Mouse (Mus musculus) heart, embryonic 13.5 days (tissue): Measurements from ENCODE around the gene Adora2a. TPM values are rescaled to one million over a fixed set of nuclear protein-coding genes. Genes with fewer than 3 reads are reported as not detected.
"Not testable (repeated sequence)": the region's sequence is repeated elsewhere in the genome, so short reads cannot be mapped to it uniquely, and the experiment has no call there.

Source experiments
- ATAC-seq: fragments of 200-750 bp; cut with Nextera tagmentation; 2 replicates; pipeline ENCODE4 v1.8.0; 2017; ENCODE audit warnings: moderate TSS enrichment; ENCODE audit not compliant: insufficient number of reproducible peaks, low FRiP score, low TSS enrichment; ENCODE audit errors: extremely low read depth
- H3K27ac ChIP-seq: fragments of 300-500 bp; sonication (generic); replicated peaks from 2 replicates; pipeline ENCODE4 v1.5.1; 2015; ENCODE audit warnings: moderate library complexity, mild to moderate bottlenecking, inconsistent platforms
- H3K27me3 ChIP-seq: fragments of 300-500 bp; sonication (generic); replicated peaks from 2 replicates; pipeline ENCODE4 v1.6.1; 2015; ENCODE audit warnings: mild to moderate bottlenecking, inconsistent platforms
- H3K36me3 ChIP-seq: fragments of 300-500 bp; sonication (generic); 2 replicates; pipeline ENCODE4 v1.6.1; 2015; ENCODE audit warnings: mild to moderate bottlenecking, inconsistent platforms
- H3K4me1 ChIP-seq: fragments of 300-500 bp; sonication (generic); 2 replicates; pipeline ENCODE4 v1.6.1; 2015; ENCODE audit warnings: inconsistent platforms
- H3K4me2 ChIP-seq: fragments of 300-500 bp; sonication (generic); 2 replicates; pipeline ENCODE4 v1.6.1; 2015; ENCODE audit warnings: inconsistent platforms, mild to moderate bottlenecking, moderate library complexity
- H3K4me3 ChIP-seq: fragments of 300-500 bp; sonication (generic); 2 replicates; pipeline ENCODE4 v1.5.1; 2015; ENCODE audit warnings: moderate library complexity, mild to moderate bottlenecking, inconsistent platforms
- H3K9ac ChIP-seq: fragments of 300-500 bp; sonication (generic); 2 replicates; pipeline ENCODE4 v1.6.1; 2015; ENCODE audit warnings: inconsistent platforms, mild to moderate bottlenecking, moderate library complexity
- H3K9me3 ChIP-seq: fragments of 300-500 bp; sonication (generic); 2 replicates; pipeline ENCODE4 v1.6.1; 2016; ENCODE audit warnings: inconsistent platforms
- WGBS: fragments of 180-500 bp; shearing (Covaris S2); methylation state at CpG from one replicate; pipeline ENCODE4 v1.1.7; 2015; ENCODE audit warnings: mixed read lengths; 5-methylcytosine and 5-hydroxymethylcytosine counted together
- polyA plus RNA-seq: library from polyadenylated mRNA; unstranded; fragments of >200 nt; fragmentation: Nextera tagmentation; extraction: Ambion mirVana; gene quantifications from 2 replicates; pipeline ENCODE4 v1.2.1, GENCODE M21; 2015

Adora2a gene
- polyA plus RNA-seq, 1 experiment from 2014 or later: 3.4 TPM

DNA sequence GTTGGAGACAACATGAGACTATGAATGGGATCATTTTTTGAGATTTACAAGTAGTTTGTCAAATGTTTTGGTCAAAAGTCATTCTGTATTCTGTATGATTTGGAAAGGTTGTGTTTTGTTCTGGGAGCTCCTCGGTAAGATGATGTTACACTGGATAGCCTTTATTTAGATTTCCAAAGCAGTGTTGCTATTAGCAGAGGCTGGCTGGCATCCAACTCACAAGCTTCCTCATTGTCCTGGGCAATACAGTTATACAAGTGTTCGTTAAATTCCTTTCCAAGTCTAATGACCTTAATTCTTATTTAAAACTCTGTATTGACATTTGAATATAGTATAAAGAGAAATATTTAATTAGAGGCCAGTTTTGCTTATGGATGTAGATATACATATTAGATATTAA is 28.6 kb downstream of the Adora2a start:
- Histone ChIP-seq H3K27ac (peak overlapping the region; percentile 56; the same call in 1 of the 2 replicates), H3K9ac (no peak overlapping the region), H3K4me1 (peaks cover 8% of the 10 kb centered on the region), H3K9me3 (peaks cover 8% of the 10 kb centered on the region; the same call in 1 of the 2 replicates), H3K4me2 (no peak overlapping the region), H3K4me3 (no peak overlapping the region), H3K36me3 (no peaks in the 10 kb centered on the region), H3K27me3 (no peaks in the 10 kb centered on the region; the same call in 1 of the 2 replicates)
- no peak for ATAC-seq
- 34% methylated on average over 2 of the region's 2 CpGs for WGBS

DNA sequence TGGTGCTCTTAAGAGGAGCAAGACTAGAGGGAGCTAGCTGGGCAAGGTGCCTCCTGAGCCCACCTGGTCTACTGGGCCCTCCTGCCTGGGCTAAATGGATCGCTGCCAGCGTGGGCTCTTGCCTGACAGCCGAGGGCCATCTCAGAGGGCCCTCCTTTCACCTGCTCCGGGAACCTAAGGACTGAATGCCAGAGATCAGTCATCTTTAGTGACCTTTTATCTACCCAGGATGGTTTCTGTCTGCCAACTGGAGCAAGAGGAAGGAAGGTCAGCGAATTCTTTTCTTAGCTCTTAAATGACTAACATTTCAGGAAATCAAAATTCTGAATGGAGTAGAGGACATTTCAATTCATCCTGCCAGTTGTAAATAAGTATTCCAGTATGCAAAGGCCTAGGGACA is 33.9 kb downstream of the Adora2a start:
- Histone ChIP-seq H3K4me1 (peaks cover 7% of the 10 kb centered on the region), H3K27me3 (no peaks in the 10 kb centered on the region), H3K4me3 (no peak overlapping the region), H3K9ac (no peak overlapping the region), H3K4me2 (no peak overlapping the region), H3K36me3 (no peaks in the 10 kb centered on the region), H3K27ac (no peak overlapping the region), H3K9me3 (peaks cover 8% of the 10 kb centered on the region; the same call in 1 of the 2 replicates)
- no peak for ATAC-seq
- 60% methylated on average over 5 of the region's 5 CpGs for WGBS

DNA sequence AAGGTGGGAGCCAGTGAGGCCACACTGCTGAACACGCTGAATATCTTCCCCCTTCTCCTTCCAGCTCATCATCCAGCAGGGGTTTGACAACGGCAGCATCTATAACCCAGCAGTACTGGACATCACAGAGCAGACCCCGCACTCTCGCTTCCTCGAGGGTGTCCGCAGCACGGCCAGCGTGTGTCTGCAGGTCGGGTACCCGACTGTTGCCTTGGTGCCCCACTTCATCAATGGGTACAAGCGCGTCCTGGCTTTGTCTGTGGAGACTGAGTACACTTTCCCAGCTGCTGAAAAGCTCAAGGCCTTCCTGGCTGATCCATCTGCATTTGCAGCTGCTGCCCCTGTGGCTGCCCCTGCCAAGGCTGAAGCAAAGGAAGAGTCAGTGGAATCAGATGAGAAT is 35.9 kb downstream of the Adora2a start:
- H3K9ac ChIP-seq: no peak overlapping the region
- H3K4me2 ChIP-seq: no peak overlapping the region
- H3K27me3 ChIP-seq: no peaks in the 10 kb centered on the region
- H3K36me3 ChIP-seq: no peaks in the 10 kb centered on the region
- H3K4me3 ChIP-seq: no peak overlapping the region
- no peak for ATAC-seq
- H3K9me3 ChIP-seq: no peaks in the 10 kb centered on the region
- no peak overlapping the region for H3K27ac ChIP-seq
- 93% methylated on average over 12 of the region's 12 CpGs for WGBS
- peaks cover 11% of the 10 kb centered on the region for H3K4me1 ChIP-seq

DNA sequence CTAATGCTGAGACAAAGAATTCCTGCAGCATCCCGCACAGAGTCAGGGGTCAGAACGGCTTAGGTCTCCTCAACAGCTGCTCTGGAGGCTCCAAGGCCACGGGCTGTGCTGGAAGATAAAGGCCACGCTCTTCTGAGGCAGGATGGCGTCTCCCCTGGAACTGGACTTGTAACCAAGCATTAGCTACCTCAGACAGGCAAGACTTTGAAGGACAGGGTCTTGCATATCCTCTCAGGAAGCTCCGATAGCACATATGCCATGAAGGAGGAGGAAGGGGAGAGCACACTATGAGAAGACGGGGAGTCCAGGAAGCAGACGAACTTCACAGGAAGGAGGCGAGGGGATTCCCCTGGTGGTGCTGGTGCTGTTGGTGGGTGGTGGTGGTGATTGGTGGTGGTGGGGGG is 37.2 kb downstream of the Adora2a start:
- peaks cover 11% of the 10 kb centered on the region for H3K4me1 ChIP-seq
- not testable (repeated sequence) for H3K27ac ChIP-seq, H3K4me2 ChIP-seq, H3K9me3 ChIP-seq, H3K27me3 ChIP-seq, H3K9ac ChIP-seq, H3K4me3 ChIP-seq, H3K36me3 ChIP-seq, ATAC-seq
- WGBS: 23% methylated on average over 8 of the region's 9 CpGs

DNA sequence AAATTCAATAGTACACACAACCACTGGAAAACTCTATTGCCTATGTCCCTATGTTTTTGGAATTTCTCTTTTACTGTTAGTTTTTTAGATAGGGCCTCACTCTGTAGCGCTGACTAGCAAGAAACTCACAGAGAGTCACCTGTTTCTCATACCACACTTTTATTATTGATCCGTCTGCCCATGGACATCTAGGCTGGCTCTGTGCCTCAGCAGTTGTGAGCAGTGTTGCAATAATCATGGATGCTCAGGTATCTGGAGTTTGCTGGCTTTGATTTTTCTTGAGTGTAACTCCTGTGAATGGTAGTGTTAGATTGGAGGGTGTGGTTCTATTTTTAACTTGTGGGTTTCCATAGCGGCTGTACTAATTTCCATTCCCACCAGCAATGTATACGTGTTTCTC is 38.7 kb downstream of the Adora2a start:
- Histone ChIP-seq H3K4me3 (no peak overlapping the region), H3K9me3 (no peaks in the 10 kb centered on the region), H3K27me3 (no peaks in the 10 kb centered on the region), H3K4me1 (peaks cover 11% of the 10 kb centered on the region), H3K9ac (no peak overlapping the region), H3K36me3 (no peaks in the 10 kb centered on the region), H3K4me2 (no peak overlapping the region), H3K27ac (peak overlapping the region; percentile 24; the same call in 1 of the 2 replicates)
- WGBS: 36% methylated on average over 4 of the region's 4 CpGs
- no peak for ATAC-seq

DNA sequence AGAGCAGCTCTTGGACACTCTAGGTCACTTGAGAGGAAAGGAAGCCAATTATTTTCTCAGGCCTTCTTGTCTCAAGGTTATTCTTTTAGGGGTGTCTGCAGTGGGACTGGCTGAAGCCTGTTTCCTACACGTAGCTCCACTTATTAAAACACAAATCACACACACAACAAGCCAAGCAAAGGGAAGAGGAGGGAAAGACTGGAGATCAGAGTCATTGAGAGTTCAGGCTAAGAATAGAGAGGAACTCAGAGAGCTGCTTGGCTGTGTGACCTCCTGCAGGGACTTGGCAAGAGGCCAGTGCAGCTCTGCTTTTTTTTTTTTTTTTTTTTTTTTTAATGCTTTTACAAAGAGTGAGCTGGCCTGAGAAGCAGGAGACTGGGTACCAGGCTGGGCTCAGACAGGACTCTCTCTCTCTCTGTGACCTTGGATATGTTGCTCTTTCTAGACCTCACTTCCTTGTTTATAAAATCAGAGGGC is 47.6 kb downstream of the Adora2a start:
- H3K27me3 ChIP-seq, H3K4me3 ChIP-seq, H3K9ac ChIP-seq, H3K36me3 ChIP-seq, H3K9me3 ChIP-seq: not testable (repeated sequence)
- peak; percentile 66 for ATAC-seq
- peaks cover 28% of the 10 kb centered on the region for H3K4me1 ChIP-seq
- H3K4me2 ChIP-seq: peak overlapping the region; percentile 57
- peak overlapping the region; percentile 91 for H3K27ac ChIP-seq
- WGBS: 0% methylated on average over 1 of the region's 1 CpGs

DNA sequence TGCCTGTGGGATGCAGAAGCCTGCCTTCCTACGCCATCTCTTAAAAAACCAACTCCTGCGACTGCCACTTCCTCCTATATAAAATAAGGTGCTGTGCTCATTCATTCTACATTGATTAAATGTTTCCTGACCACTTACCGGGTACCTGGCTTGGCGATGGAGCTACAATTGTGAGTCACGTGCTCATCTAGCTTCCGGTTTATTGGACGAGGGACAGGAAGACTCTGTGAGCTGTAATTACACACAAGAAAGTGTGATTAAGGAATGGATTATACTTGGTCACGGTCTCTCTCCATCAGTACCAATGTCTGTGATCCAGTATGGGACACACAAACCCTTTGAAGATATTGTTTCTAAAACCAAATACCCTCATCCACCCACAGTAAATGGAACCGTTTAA is 48.1 kb downstream of the Adora2a start:
- WGBS: 64% methylated on average over 9 of the region's 9 CpGs
- Histone ChIP-seq H3K4me2 (peak overlapping the region; percentile 57), H3K27ac (peak overlapping the region; percentile 91), H3K9me3 (no peaks in the 10 kb centered on the region), H3K9ac (no peak overlapping the region), H3K27me3 (no peaks in the 10 kb centered on the region), H3K4me1 (peaks cover 28% of the 10 kb centered on the region), H3K36me3 (no peaks in the 10 kb centered on the region), H3K4me3 (no peak overlapping the region)
- ATAC-seq: no peak

DNA sequence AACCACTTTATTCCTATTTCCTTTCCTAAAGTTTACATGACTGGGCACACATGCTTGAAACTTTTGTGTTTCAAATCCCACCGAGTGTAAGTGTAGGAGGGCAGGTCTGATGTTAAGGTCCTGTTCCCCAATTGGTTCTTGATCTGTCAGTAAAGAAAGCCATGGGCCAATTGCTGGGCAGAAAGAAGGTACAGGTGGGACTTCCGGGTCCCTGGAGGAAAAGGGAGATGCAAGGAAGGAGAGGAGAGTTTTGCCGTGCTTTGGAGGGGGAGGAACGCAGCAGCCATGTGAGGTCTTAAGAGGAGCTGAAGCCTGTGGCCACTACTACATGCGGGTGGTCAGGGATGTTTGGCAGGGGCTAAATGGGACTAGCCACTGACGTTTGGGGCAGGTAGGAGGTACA is 48.6 kb downstream of the Adora2a start:
- H3K36me3 ChIP-seq: no peaks in the 10 kb centered on the region
- ATAC-seq: no peak
- H3K9ac ChIP-seq: peak overlapping the region; percentile 53
- H3K27ac ChIP-seq: peak overlapping the region; percentile 91
- H3K27me3 ChIP-seq: no peaks in the 10 kb centered on the region
- 47% methylated on average over 6 of the region's 6 CpGs for WGBS
- H3K4me2 ChIP-seq: peak overlapping the region; percentile 57
- H3K4me1 ChIP-seq: peaks cover 28% of the 10 kb centered on the region
- H3K4me3 ChIP-seq: peak overlapping the region; percentile 39
- H3K9me3 ChIP-seq: no peaks in the 10 kb centered on the region

DNA sequence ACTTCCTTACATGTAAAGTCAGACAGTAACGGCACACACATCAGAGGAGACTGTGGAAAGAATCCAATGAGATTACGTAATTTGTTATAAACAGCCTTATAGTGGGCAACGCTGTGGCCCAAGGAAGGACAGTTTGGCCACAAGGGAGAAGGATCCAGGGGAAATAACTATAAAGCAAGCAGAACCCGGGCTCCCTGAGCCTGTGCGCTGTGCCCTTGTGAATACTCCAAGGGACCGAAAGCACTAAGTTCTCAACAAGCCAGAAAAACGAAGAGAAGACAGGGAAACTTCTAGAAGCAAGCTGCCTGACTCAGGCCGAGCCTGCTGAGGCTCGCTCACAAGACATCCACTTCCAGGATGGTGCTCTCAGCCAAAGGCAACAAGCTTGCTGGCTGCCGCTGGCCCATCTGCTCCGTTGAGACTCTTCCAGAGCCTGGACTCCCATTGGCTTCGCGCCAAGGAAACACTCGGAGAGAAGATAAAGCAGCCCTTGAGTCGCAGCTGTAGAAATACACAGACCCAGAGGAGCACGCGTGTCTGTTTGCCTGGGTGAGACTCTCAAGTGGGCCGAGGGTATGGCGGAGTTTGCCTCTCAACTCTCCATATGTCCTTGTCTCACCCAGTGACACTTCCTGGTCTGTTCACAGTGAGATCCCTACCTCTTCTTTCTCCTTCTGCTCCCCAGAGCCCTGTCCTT is 57.1 kb downstream of the Adora2a start:
- H3K36me3 ChIP-seq, H3K27me3 ChIP-seq, H3K9me3 ChIP-seq: not testable (repeated sequence)
- Histone ChIP-seq H3K4me3 (peak overlapping the region; percentile 14; the same call in 1 of the 2 replicates), H3K9ac (0 out of 2 replicates have a peak overlapping the region, but pooled peaks have one; percentile 40), H3K27ac (peak overlapping the region; percentile 71), H3K4me1 (peaks cover 22% of the 10 kb centered on the region), H3K4me2 (peak overlapping the region; percentile 47)
- ATAC-seq: peak; percentile 63
- WGBS: 31% methylated on average over 13 of the region's 19 CpGs

DNA sequence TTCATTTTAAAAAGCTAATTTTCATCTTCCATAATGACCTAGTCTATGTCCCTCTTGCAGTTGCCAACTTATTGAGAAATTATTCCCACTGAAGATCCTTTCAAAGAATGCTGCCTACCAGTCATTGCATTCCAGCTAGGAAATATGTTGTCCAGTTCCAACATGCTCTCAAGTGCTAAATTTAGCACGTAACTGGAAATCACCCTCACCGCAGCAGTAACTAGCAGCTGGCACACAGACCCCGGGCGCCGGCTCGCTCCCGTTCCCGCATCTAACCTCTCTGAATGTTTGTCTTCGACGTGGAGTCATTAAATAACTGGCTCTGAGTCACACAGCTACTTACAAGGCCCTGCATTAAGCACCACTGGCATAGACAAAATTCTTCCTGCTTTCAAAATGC is 62.0 kb downstream of the Adora2a start:
- no peaks in the 10 kb centered on the region for H3K36me3 ChIP-seq
- H3K9ac ChIP-seq: peak overlapping the region; percentile 50; the same call in 1 of the 2 replicates
- peak overlapping the region; percentile 83 for H3K27ac ChIP-seq
- no peaks in the 10 kb centered on the region for H3K9me3 ChIP-seq
- 48% methylated on average over 10 of the region's 10 CpGs for WGBS
- H3K4me1 ChIP-seq: peaks cover 15% of the 10 kb centered on the region
- H3K27me3 ChIP-seq: no peaks in the 10 kb centered on the region
- H3K4me3 ChIP-seq: no peak overlapping the region
- H3K4me2 ChIP-seq: peak overlapping the region; percentile 43
- no peak for ATAC-seq
